Mouse (Mus musculus) liver, postnatal 0 days (tissue): ENCODE measurements around the gene Bloc1s4. TPM values are rescaled to one million over a fixed set of nuclear protein-coding genes. Genes with fewer than 3 reads are reported as not detected.

Source experiments
- ATAC-seq: fragments of 200-750 bp; cut with Nextera tagmentation; 2 replicates; pipeline ENCODE4 v1.8.0; 2017; ENCODE audit warnings: mild to moderate bottlenecking, moderate library complexity
- DNase-seq: peaks from one replicate; pipeline ENCODE4 v3.0.0-alpha.2; 2016
- H3K27ac ChIP-seq: fragments of 300-500 bp; sonication (generic); 2 replicates; pipeline ENCODE4 v1.5.1; 2014; ENCODE audit warnings: antibody characterized with exemption, moderate library complexity, mild to moderate bottlenecking, low read depth
- H3K27me3 ChIP-seq: fragments of 300-500 bp; sonication (generic); 2 replicates; pipeline ENCODE4 v1.6.1; 2014; ENCODE audit warnings: low read length, control low read depth, mixed read lengths; ENCODE audit not compliant: insufficient read depth
- H3K36me3 ChIP-seq: fragments of 300-500 bp; sonication (generic); replicated peaks from 2 replicates; pipeline ENCODE4 v1.6.1; 2014; ENCODE audit warnings: mild to moderate bottlenecking, control low read depth, low read length, moderate library complexity, mixed read lengths; ENCODE audit not compliant: insufficient read depth
- H3K4me1 ChIP-seq: fragments of 300-500 bp; sonication (generic); 2 replicates; pipeline ENCODE4 v1.6.1; 2014; ENCODE audit warnings: antibody characterized with exemption, mild to moderate bottlenecking, control low read depth; ENCODE audit not compliant: insufficient read depth
- H3K4me2 ChIP-seq: fragments of 300-500 bp; sonication (generic); 2 replicates; pipeline ENCODE4 v1.6.1; 2014; ENCODE audit warnings: low read depth, mild to moderate bottlenecking, low read length, moderate library complexity, mixed read lengths
- H3K4me3 ChIP-seq: fragments of 300-500 bp; sonication (generic); 2 replicates; pipeline ENCODE4 v1.5.1; 2014; ENCODE audit warnings: low read depth, low read length
- H3K9ac ChIP-seq: fragments of 300-500 bp; sonication (generic); replicated peaks from 2 replicates; pipeline ENCODE4 v1.6.1; 2014; ENCODE audit warnings: mild to moderate bottlenecking, moderate library complexity
- H3K9me3 ChIP-seq: fragments of 300-500 bp; sonication (generic); 2 replicates; pipeline ENCODE4 v1.6.1; 2016; ENCODE audit warnings: mild to moderate bottlenecking, control low read depth, low read length, mixed read lengths
- CTCF ChIP-seq: sonication (generic); IDR thresholded peaks from 2 replicates; pipeline ENCODE4 v1.5.1; 2016; ENCODE audit warnings: antibody characterized with exemption, low read depth
- EP300 ChIP-seq: IDR thresholded peaks from 2 replicates; pipeline ENCODE4 v1.6.1; 2016; ENCODE audit warnings: antibody characterized with exemption, low read depth, mild to moderate bottlenecking
- WGBS: fragments of 180-500 bp; shearing (Covaris S2); extraction: QIAGEN DNeasy Blood & Tissue Kit; methylation state at CpG from one replicate; pipeline ENCODE4 v1.1.7; 2014; ENCODE audit not compliant: insufficient replicate concordance; 5-methylcytosine and 5-hydroxymethylcytosine counted together
- polyA plus RNA-seq: library from polyadenylated mRNA; unstranded; fragments of >200 nt; fragmentation: Nextera tagmentation; extraction: Ambion mirVana; gene quantifications from 2 replicates; pipeline ENCODE4 v1.2.1, GENCODE M21; 2015

The Bloc1s4 gene
- polyA plus RNA-seq, 1 experiment from 2014 or later: 14.6 TPM

GRCm38 (mm10) chr5:36735106-36735505 is 13.3 kb downstream of the Bloc1s4 start:
- ATAC-seq (0 out of 2 replicates have a peak, but pooled peaks have one; percentile 9), DNase-seq (no peak)
- Histone ChIP-seq H3K27ac (peak overlapping the region; percentile 82), H3K9me3 (no peaks in the 10 kb centered on the region), H3K36me3 (no peaks in the 10 kb centered on the region), H3K4me3 (no peak overlapping the region), H3K4me2 (peak overlapping the region; percentile 57), H3K9ac (peak overlapping the region; percentile 23; the same call in 1 of the 2 replicates), H3K4me1 (peaks cover 47% of the 10 kb centered on the region), H3K27me3 (no peaks in the 10 kb centered on the region)
- 70% methylated on average over 6 of the region's 6 CpGs for WGBS
- TF ChIP-seq EP300 (no peak), CTCF (no peak)

GRCm38 (mm10) chr5:36733405-36733804 is 15.0 kb downstream of the Bloc1s4 start:
- TF ChIP-seq EP300 (peak; percentile 79), CTCF (no peak)
- Histone ChIP-seq H3K9me3 (no peaks in the 10 kb centered on the region), H3K4me3 (peak overlapping the region; percentile 7; the same call in 1 of the 2 replicates), H3K27me3 (no peaks in the 10 kb centered on the region), H3K4me2 (peak overlapping the region; percentile 39), H3K36me3 (no peaks in the 10 kb centered on the region), H3K4me1 (peaks cover 54% of the 10 kb centered on the region), H3K9ac (peak overlapping the region; percentile 8; the same call in 1 of the 2 replicates), H3K27ac (peak overlapping the region; percentile 81)
- no peak for DNase-seq
- peak; percentile 28; the same call in 1 of the 2 replicates for ATAC-seq
- 57% methylated on average over 3 of the region's 3 CpGs for WGBS

GRCm38 (mm10) chr5:36731901-36732652 is 16.4 kb downstream of the Bloc1s4 start:
- no peak for DNase-seq
- no peak overlapping the region for H3K4me3 ChIP-seq
- peaks cover 56% of the 10 kb centered on the region for H3K4me1 ChIP-seq
- WGBS: 66% methylated on average over 7 of the region's 7 CpGs
- TF ChIP-seq CTCF: no peak
- TF ChIP-seq EP300: no peak; the same call in none of the 2 replicates
- H3K4me2 ChIP-seq: peak overlapping the region; percentile 33; the same call in 1 of the 2 replicates
- H3K36me3 ChIP-seq: no peaks in the 10 kb centered on the region
- ATAC-seq: peak; percentile 26
- 0 out of 2 replicates have a peak overlapping the region, but pooled peaks have one; percentile 26 for H3K9ac ChIP-seq
- H3K27me3 ChIP-seq: no peaks in the 10 kb centered on the region
- H3K9me3 ChIP-seq: no peaks in the 10 kb centered on the region
- peak overlapping the region; percentile 9; the same call in 1 of the 2 replicates for H3K27ac ChIP-seq

GRCm38 (mm10) chr5:36730689-36731088 is 17.8 kb downstream of the Bloc1s4 start:
- 61% methylated on average over 3 of the region's 3 CpGs for WGBS
- no peak overlapping the region for H3K27ac ChIP-seq
- DNase-seq (no peak), ATAC-seq (no peak)
- no peak for TF ChIP-seq CTCF
- no peak overlapping the region for H3K4me3 ChIP-seq
- H3K36me3 ChIP-seq: no peaks in the 10 kb centered on the region
- H3K27me3 ChIP-seq: no peaks in the 10 kb centered on the region
- no peak overlapping the region for H3K4me2 ChIP-seq
- H3K4me1 ChIP-seq: peaks cover 53% of the 10 kb centered on the region
- no peak overlapping the region for H3K9ac ChIP-seq
- no peaks in the 10 kb centered on the region for H3K9me3 ChIP-seq

GRCm38 (mm10) chr5:36729923-36730322 is 18.5 kb downstream of the Bloc1s4 start:
- DNase-seq (no peak), ATAC-seq (no peak)
- TF ChIP-seq EP300 (no peak), CTCF (no peak)
- Histone ChIP-seq H3K9me3 (no peaks in the 10 kb centered on the region), H3K36me3 (no peaks in the 10 kb centered on the region), H3K27me3 (no peaks in the 10 kb centered on the region), H3K4me3 (no peak overlapping the region), H3K27ac (no peak overlapping the region), H3K4me2 (no peak overlapping the region), H3K9ac (no peak overlapping the region), H3K4me1 (peaks cover 46% of the 10 kb centered on the region)
- 83% methylated on average over 2 of the region's 2 CpGs for WGBS

- 67% methylated on average over 4 of the region's 4 CpGs for WGBS
- no peaks in the 10 kb centered on the region for H3K27me3 ChIP-seq
- no peaks in the 10 kb centered on the region for H3K9me3 ChIP-seq
- TF ChIP-seq CTCF (no peak), EP300 (no peak)
- no peak overlapping the region for H3K4me3 ChIP-seq
- no peak overlapping the region for H3K9ac ChIP-seq
- no peak overlapping the region for H3K27ac ChIP-seq
- no peaks in the 10 kb centered on the region for H3K36me3 ChIP-seq
- no peak overlapping the region for H3K4me2 ChIP-seq
- ATAC-seq (no peak), DNase-seq (no peak)
- peaks cover 43% of the 10 kb centered on the region for H3K4me1 ChIP-seq
These were observed 19.4 kb downstream of the Bloc1s4 start for GRCm38 (mm10) chr5:36729086-36729473.
